Mouse (Mus musculus) E14TG2a.4 (cell line): ENCODE measurements around the gene Gas7.
A peak's percentile ranks its signal among the peaks of the same experiment; 100 is the strongest.

Experiments
- H3K27me3 ChIP-seq: 2 replicates; pipeline ENCODE4 v1.6.1; 2014; ENCODE audit warnings: low read length, control low read depth; ENCODE audit not compliant: insufficient read depth
- H3K36me3 ChIP-seq: 2 replicates; pipeline ENCODE4 v1.6.1; 2014; ENCODE audit warnings: low read length, control low read depth; ENCODE audit not compliant: insufficient read depth
- H3K4me1 ChIP-seq: replicated peaks from 2 replicates; pipeline ENCODE4 v1.6.1; 2014; ENCODE audit warnings: low read depth, low read length, control low read depth
- H3K4me3 ChIP-seq: replicated peaks from 2 replicates; pipeline ENCODE4 v1.5.1; 2014; ENCODE audit warnings: mild to moderate bottlenecking, low read length
- H3K9me3 ChIP-seq: 2 replicates; pipeline ENCODE4 v1.6.1; 2014; ENCODE audit warnings: low read length, control low read depth
- CTCF ChIP-seq: conservative IDR thresholded peaks from 2 replicates; pipeline ENCODE4 v1.5.1; 2014; ENCODE audit warnings: low read length
- NANOG ChIP-seq: IDR thresholded peaks from 2 replicates; pipeline ENCODE4 v1.6.1; 2014; ENCODE audit warnings: borderline replicate concordance, low read length, mixed read lengths
- POU5F1 ChIP-seq: IDR thresholded peaks from 2 replicates; pipeline ENCODE4 v1.6.1; 2014; ENCODE audit warnings: low read length, borderline replicate concordance

Gene Gas7

GRCm38 (mm10) chr11:67672140-67672539 is 216.9 kb downstream of the Gas7 start:
- Histone ChIP-seq H3K4me3 (no peak overlapping the region), H3K4me1 (peaks cover 5% of the 10 kb centered on the region; the same call in 1 of the 2 replicates), H3K27me3 (peaks cover 12% of the 10 kb centered on the region; the same call in 1 of the 2 replicates), H3K9me3 (no peaks in the 10 kb centered on the region), H3K36me3 (no peaks in the 10 kb centered on the region)
- TF ChIP-seq POU5F1 (no peak), CTCF (no peak), NANOG (no peak)

- H3K9me3 ChIP-seq = no peaks in the 10 kb centered on the region
- H3K27me3 ChIP-seq = peaks cover 12% of the 10 kb centered on the region; the same call in 1 of the 2 replicates
- H3K4me1 ChIP-seq = no peaks in the 10 kb centered on the region
- H3K36me3 ChIP-seq = no peaks in the 10 kb centered on the region
- TF ChIP-seq NANOG (no peak), CTCF (peak; percentile 67)
- H3K4me3 ChIP-seq = no peak overlapping the region
These were observed 220.6 kb downstream of the Gas7 start for GRCm38 (mm10) chr11:67675562-67676540.

- Histone ChIP-seq H3K27me3 (no peaks in the 10 kb centered on the region), H3K9me3 (no peaks in the 10 kb centered on the region), H3K4me1 (no peaks in the 10 kb centered on the region), H3K4me3 (no peak overlapping the region), H3K36me3 (no peaks in the 10 kb centered on the region)
- TF ChIP-seq CTCF = no peak
- TF ChIP-seq POU5F1 = no peak
These were observed 224.1 kb downstream of the Gas7 start for GRCm38 (mm10) chr11:67679300-67679699.

GRCm38 (mm10) chr11:67679930-67680329 is 224.7 kb downstream of the Gas7 start:
- Histone ChIP-seq H3K4me3 (no peak overlapping the region), H3K36me3 (no peaks in the 10 kb centered on the region), H3K27me3 (no peaks in the 10 kb centered on the region), H3K4me1 (no peaks in the 10 kb centered on the region), H3K9me3 (no peaks in the 10 kb centered on the region)
- TF ChIP-seq CTCF (no peak), NANOG (no peak), POU5F1 (no peak)

GRCm38 (mm10) chr11:67681871-67682270 is 226.6 kb downstream of the Gas7 start:
- TF ChIP-seq POU5F1 (no peak), NANOG (no peak), CTCF (no peak)
- Histone ChIP-seq H3K4me3 (no peak overlapping the region), H3K9me3 (no peaks in the 10 kb centered on the region), H3K4me1 (no peaks in the 10 kb centered on the region), H3K36me3 (no peaks in the 10 kb centered on the region), H3K27me3 (no peaks in the 10 kb centered on the region)

- 0 out of 2 replicates have a peak, but pooled peaks cover 4% of the 10 kb centered on the region for H3K4me1 ChIP-seq
- no peaks in the 10 kb centered on the region for H3K27me3 ChIP-seq
- no peaks in the 10 kb centered on the region for H3K9me3 ChIP-seq
- no peak overlapping the region for H3K4me3 ChIP-seq
- H3K36me3 ChIP-seq = no peaks in the 10 kb centered on the region
- no peak for TF ChIP-seq NANOG
- no peak for TF ChIP-seq POU5F1
- TF ChIP-seq CTCF = no peak
These were observed 230.9 kb downstream of the Gas7 start for GRCm38 (mm10) chr11:67686109-67686508.

- H3K27me3 ChIP-seq = peaks cover 28% of the 10 kb centered on the region; the same call in 1 of the 2 replicates
- peaks cover 11% of the 10 kb centered on the region; the same call in 1 of the 2 replicates for H3K9me3 ChIP-seq
- TF ChIP-seq NANOG (no peak), CTCF (no peak), POU5F1 (no peak)
- no peak within 1 kb of the TSS for H3K4me3 ChIP-seq
- 0 out of 2 replicates have a peak, but pooled peaks cover 4% of the 10 kb centered on the region for H3K4me1 ChIP-seq
- no peaks in the 10 kb centered on the region for H3K36me3 ChIP-seq
These were observed 239.6 kb downstream of the Gas7 start, which contains the start of gene Rcvrn for GRCm38 (mm10) chr11:67694703-67695376. Gene Rcvrn, plus strand, starts transcription at chr11:67695326.

GRCm38 (mm10) chr11:67712976-67713375 is 257.7 kb downstream of the Gas7 start:
- H3K4me3 ChIP-seq = no peak overlapping the region
- H3K9me3 ChIP-seq = no peaks in the 10 kb centered on the region
- H3K36me3 ChIP-seq = no peaks in the 10 kb centered on the region
- no peaks in the 10 kb centered on the region for H3K27me3 ChIP-seq
- TF ChIP-seq POU5F1 (no peak), CTCF (no peak), NANOG (no peak)
- H3K4me1 ChIP-seq = no peaks in the 10 kb centered on the region
